Mouse (Mus musculus) c-Kit-positive CD71-positive TER-119-positive erythroid progenitor cells, embryonic 14.5 days (primary cell): ENCODE results near the gene Kremen2.
A peak's percentile ranks its signal among the peaks of the same experiment; 100 is the strongest.

Experiments
- DNase-seq: peaks from one replicate; pipeline ENCODE4 v3.0.0-alpha.2; 2013; ENCODE audit warnings: low spot score

Kremen2 gene

GRCm38 (mm10) chr17:23758801-23759200 is 13.2 kb upstream of the Kremen2 start:
- DNase-seq = no peak

DNA sequence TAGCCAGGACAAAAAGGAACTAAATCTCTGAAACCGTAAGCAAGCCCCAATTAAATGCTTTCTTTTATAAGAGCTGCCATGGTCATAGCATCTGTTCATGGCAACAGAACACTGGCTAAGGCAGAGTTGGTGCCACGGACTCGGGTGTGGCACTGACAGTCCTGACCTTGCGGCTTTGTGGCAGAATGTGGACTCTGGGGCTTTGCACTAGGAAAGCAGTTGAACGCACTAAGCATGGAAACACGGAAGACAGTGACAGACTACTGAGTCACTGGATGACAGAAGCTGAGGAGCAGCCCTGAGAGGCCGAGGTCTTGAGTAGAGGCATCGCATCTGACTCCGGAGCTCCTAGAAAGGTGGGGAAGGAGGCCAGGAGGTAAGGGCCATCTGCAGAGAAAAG is 11.9 kb upstream of the Kremen2 start:
- no peak for DNase-seq

- no peak for DNase-seq
Observed at GRCm38 (mm10) chr17:23755689-23756088, 10.1 kb upstream of the Kremen2 start.

DNA sequence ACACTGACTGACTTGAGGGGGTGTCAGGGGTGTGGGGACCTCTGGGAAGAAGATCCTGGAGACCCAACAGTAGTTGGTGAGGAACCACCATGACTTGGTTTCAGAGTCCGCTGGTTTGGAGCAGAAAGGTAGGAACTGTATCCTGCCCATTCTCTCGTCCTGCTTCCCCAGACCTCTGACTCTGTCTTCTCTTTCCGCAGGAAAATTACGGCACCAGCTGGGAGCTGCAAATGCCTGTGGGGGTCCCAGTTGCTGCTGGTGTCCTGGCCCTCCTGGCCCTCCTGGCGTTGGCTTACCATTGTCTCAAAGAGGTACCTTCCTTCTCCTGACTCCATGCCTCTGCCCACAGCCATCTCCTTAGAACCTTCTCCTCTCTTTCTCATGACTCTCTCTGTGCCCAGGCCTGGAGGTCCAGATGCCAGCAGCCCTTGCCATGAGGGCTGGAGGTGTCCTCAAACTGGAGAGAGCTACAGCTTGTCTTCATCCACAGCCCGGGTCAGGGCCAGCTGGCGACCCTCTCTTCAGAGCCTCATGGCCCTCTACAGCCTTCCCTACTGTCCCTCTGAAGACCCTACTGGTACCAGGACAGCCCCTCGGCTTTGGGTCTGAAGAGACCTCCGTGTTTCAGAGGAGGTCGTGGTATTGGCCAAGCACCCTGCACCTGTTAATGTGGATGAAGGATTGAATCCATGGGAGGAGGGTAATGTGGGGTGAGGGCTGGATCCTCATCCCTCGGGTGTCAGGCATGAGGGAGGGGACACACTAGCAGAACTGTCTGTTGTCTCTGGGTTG is 4.0 kb upstream of the Kremen2 start:
- DNase-seq = no peak

DNA sequence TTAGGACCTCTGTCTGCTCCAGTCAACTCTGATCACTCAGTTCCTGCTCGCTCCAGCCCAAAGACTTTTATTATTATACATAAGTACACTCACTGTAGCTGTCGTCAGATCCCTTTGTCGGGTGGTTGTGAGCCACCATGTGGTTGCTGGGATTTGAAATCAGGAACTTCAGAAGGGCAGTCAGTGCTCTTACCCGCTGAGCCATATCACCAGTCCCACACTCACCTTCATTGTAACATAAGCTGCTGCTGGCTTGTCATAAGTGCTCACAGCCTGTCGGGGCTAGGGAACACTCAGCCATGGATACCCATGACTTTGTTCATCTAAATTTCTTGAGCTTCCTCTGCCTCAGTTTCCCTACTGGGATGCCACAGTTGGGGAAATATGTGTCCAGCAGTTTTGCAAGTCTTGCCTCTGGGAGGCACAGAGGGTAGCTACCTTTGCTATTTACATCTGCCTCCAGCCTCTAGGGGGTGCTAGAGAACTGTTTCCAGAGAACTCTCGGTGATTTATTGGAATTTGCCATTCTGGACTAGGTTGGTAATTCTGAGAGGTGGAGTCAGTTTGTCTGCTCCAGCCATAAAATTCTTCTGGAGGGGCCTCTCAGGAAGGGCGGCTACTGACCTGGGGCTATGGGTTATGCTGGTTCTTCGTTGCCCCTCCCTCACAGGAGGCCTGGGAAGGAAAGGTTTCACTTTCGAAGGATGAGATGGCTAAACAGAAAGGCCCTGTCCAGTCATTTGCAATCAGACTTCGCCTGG is 3.2 kb upstream of the Kremen2 start:
- peak; percentile 83 for DNase-seq

GRCm38 (mm10) chr17:23748026-23748425 is 2.4 kb upstream of the Kremen2 start:
- DNase-seq = no peak

GRCm38 (mm10) chr17:23747471-23747870 is 1.8 kb upstream of the Kremen2 start:
- no peak for DNase-seq

DNA sequence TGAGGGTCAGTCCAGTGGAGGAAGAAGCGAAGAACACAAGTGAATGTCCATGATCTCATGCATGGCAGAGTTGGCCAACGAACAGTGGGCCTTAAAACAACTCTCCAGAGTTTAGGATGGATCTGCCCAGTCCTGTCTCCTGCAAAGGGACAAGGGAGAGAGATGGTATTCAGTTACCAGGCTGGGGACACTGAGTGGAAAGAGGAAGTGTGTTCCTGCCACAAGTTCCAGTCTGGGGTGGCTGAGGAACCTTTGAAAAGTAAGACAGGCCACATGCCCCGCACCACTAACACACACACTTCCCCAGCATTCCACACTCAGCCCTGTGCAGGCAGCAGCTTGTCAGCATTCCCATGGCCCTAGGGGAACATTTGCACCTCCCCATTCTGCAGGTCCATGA is 1.1 kb upstream of the Kremen2 start:
- DNase-seq = no peak

DNA sequence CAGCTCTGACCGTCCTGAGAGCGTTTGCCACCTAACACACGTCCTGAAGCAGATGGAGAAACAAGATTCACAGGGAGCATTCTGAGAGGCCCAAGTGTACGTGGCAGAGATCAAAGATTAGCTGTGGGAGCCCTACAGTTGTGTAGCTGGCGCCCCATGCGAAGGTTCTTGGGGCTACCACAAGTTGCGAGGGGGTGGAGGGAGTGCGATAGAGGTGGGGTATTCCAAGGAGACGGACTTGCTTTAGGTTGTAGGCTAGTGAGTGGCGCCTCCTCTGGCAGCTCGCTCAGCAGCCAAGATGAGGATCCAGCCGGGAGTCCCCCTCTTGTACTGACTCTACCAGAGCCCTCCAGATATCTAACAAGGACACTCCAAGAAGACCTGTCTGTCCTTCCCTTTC is 678 bp upstream of the Kremen2 start:
- DNase-seq = no peak

- DNase-seq = no peak
Observed at GRCm38 (mm10) chr17:23744651-23745050, 982 bp downstream of the Kremen2 start.

DNA sequence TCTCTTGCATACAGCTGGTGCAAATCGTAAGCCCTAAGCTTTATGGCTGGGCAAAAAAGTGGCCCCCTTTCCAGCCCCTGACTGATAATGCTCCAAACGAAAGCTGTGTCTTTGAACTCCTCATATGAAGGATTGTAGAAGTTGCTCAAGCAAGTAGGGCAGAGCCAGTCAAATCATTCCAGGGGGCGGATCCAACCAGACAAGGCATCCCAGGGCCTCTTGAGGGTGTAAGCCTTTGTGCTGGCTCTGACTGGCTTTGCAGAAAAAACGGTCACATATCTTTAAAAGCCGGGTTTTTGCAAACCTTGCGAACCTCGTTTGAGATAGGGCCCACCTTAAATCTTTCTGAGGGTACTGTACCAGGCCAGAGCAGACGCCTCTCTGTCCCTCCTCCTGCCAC is 1.6 kb downstream of the Kremen2 start:
- no peak for DNase-seq

DNA sequence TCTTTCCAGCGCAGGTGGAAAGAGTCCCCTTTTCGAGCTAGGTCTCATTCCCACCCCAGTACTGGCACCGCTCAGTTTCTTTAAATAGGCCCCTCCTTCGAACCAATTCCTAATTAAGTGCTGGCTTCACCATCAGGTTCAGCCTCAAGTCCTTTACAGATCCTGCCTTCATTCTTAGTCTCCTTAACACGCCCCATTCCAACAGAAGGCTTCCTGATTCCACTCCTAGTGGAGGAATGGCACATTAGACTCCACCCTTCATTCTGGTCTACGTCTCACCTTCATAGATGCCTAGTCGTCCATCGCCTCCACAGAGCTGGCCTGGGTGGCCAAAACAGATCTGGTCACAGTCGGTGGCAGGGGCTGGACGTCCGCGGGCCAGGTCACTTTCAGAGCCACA is 2.7 kb downstream of the Kremen2 start:
- DNase-seq = no peak

GRCm38 (mm10) chr17:23742210-23742793 is 3.3 kb downstream of the Kremen2 start:
- no peak for DNase-seq

DNA sequence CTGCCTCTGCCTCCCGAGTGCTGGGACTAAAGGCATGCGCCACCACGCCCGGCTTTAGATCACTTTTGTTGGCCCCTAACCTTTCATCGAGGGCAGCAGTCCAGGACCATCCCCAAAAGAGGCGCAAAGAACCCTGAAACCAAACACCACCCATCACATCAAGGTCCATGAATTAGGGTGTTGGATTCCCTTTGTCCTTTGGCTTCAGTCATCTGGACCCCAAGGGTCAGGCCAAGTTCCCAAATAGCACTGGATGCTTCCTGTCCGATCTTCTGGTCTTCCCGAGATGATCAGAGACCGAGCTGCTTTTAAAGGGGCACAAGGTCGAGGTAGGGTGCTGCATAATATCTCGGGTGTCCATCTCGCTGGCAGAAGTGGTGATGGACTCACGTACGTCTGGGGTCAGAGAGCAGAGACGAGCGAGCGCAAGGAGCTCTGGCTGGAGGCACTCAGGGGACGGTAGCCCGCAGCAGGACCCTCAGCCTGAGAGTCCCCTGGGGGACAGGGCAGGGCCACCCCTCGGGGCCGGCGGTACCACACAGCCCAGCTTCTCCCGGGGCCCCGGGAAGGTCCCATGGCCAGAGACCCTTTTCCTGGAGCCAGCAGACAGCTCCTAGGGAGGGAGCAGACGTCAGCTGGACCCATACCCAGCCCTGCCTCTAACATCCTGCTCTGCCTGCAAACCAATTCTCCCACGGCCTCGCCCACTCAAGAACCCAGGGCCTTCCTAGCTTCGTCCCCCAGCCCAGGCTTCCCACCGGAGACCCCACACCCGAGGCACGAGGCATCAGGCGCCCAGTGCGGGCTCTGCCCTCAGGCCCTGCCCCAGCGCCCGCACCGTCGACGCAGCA is 4.0 kb downstream of the Kremen2 start:
- DNase-seq = no peak

DNA sequence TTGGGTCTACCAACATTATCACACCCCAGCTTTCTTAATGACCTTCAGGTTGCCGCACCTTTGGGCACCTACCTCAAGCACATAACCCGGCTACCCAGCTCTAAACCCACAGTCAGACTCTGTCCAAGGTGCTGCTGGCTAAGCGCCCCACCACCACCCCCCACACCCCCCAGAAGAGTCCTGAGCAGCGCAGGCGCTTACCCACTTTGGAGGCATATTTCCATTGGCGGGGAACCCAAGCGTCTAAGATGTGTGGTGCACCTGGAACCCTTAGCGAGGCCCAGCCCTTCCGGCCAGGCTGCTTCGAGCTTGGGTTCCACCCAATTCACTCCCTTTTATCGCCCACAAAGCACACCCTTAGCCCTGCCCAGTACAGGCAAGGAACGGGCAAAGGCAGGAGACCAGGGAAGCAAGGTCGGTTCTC is 5.0 kb downstream of the Kremen2 start, which contains the start of gene Paqr4:
Gene Paqr4 (minus strand): TSS at position 270 of the 424 bp plus-strand sequence.
- DNase-seq = peak; percentile 64

DNA sequence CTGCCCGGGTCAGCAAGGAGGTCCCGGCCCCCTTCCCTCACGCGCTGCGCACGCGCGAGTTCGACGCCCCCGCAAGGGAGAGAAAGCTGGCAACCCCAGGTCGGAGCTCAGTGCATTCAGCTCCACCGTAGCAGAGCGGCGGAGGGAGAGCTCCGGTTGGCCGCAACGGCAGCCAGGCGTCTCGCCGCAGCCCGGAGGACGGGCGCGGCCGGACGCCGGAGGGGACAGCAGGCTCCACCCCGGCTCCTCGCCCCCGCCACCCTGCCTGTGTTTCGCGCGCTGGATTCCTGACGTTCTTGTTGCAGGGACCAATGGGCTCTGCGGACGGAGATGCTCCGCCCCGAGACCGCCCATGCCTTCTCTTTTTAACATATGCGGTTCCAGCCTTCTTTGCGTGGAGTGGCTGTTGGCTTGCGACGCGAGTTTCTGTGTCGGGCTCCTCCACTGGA is 5.5 kb downstream of the Kremen2 start:
- DNase-seq = peak; percentile 83

GRCm38 (mm10) chr17:23739202-23740135 is 6.2 kb downstream of the Kremen2 start:
- DNase-seq = no peak

- DNase-seq = no peak
Observed at GRCm38 (mm10) chr17:23738836-23739201, 6.8 kb downstream of the Kremen2 start.

DNA sequence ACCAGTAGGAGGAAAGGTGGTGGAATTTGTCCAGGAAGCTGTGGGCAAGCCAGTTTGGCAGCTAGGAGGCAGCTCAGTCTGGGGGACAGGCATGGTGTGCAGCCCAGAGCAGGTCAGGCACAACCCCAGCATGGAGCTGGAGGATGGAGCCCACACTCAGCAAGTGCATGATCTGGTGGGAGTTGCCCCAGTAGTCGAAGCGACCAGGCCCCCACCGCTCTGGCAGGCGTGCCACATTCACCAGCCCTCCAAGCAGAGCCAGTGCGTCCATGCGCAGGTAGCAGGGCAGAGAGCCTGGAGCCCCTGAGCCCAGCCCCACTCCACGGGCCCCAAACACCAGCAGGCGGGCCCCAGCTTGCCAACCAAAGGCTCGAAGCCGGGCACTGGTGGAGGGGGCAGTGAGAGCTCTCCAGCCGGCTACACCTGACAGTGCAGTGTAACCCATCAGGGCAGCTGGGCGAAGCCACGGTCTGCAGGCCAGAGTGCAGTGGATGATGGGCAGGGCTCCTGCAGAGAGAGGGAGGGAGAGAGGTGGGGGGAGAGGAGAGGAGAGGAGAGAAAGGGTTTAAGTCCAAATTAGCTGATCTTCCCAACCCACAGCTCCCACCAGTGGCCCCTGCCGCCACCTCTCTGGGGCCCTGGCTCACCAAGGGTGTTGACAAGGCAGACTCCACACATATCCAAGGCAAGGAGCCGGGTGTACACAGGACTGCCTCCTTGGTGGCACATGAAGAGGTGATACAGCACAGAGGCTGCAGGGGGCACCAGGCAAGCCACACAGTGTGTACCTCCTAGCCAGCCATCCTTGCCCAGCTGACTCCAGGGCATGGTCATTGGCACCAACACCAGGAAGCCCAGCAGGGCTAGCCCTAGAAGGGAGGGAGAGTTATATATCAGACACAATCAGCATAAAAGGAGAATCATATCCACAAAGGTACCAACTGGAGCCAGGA is 7.9 kb downstream of the Kremen2 start:
- DNase-seq = no peak

DNA sequence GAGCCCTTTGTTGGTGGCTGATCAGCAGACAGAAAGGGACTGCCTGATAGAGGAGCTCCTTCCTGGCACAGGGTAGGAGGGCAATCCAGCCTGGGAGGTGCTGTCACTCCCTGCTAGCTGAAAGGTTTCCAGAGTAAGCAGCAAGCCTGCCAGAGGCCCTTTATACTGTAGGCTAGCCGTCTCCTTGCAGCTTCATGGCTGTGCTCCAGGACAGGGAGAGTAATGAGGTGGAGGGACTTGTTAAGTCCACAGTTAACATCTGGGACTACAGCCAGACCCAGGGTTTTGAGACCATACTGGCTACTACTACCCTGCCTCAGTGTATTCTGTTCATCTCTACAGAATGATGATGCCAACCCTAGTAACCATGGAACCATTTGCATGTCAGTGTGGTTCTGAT is 11.3 kb downstream of the Kremen2 start:
- no peak for DNase-seq
